Mouse (Mus musculus): ENCODE results near the gene Cic. TPM values are rescaled to one million over a fixed set of nuclear protein-coding genes. Genes with fewer than 3 reads are reported as not detected.

Cic gene
- 128 and 141 TPM in 2 replicates for polyA plus RNA-seq (2011; ENCODE audit: insufficient read depth, insufficient read length, low read depth, missing spikeins)

GRCm38 (mm10) chr7:25267301-25267750 is at the start of gene Cic:
TSS of gene Cic (plus strand) at chr7:25267704.
- H3K36me3 ChIP-seq (ENCODE audit: control insufficient read depth, insufficient read depth, low read length, poor library complexity, severe bottlenecking): no peaks in the 10 kb centered on the region
- peak within 1 kb of the TSS; percentile 70 for H3K27ac ChIP-seq (ENCODE audit: insufficient read depth, low read length)
- peaks cover 4% of the 10 kb centered on the region for H3K4me1 ChIP-seq (ENCODE audit: control insufficient read depth, insufficient read depth, low read length)
- no peaks in the 10 kb centered on the region for H3K27me3 ChIP-seq (ENCODE audit: control insufficient read depth, insufficient read depth, low read length, poor library complexity, severe bottlenecking)
- no peaks in the 10 kb centered on the region for H3K9me3 ChIP-seq (replicated peaks; ENCODE audit: control insufficient read depth, insufficient read depth, low read length, poor library complexity, severe bottlenecking)
- TF ChIP-seq CTCF (IDR thresholded peaks at IDR 0.05; ENCODE audit: low read depth, low read length) (no peak), POLR2A (IDR thresholded peaks at IDR 0.05; ENCODE audit: insufficient read depth, low read length) (peak; percentile 97), EP300 (IDR thresholded peaks at IDR 0.05; ENCODE audit: insufficient read depth, low read depth, low read length) (0 out of 2 replicates have a peak, but pooled peaks have one; percentile 18)
- H3K9ac ChIP-seq (ENCODE audit: low read depth, poor library complexity, severe bottlenecking): peak within 1 kb of the TSS; percentile 86
- peak within 1 kb of the TSS; percentile 78 for H3K4me3 ChIP-seq (ENCODE audit: low read depth, low read length)

- no peaks in the 10 kb centered on the region for H3K27me3 ChIP-seq (ENCODE audit: control insufficient read depth, insufficient read depth, low read length, poor library complexity, severe bottlenecking)
- H3K9ac ChIP-seq (ENCODE audit: low read depth, poor library complexity, severe bottlenecking): peak overlapping the region; percentile 43
- H3K36me3 ChIP-seq (ENCODE audit: control insufficient read depth, insufficient read depth, low read length, poor library complexity, severe bottlenecking): no peaks in the 10 kb centered on the region; the same call in 1 of the 2 replicates
- no peak overlapping the region for H3K27ac ChIP-seq (ENCODE audit: insufficient read depth, low read length)
- H3K4me1 ChIP-seq (ENCODE audit: control insufficient read depth, insufficient read depth, low read length): peaks cover 6% of the 10 kb centered on the region
- H3K4me3 ChIP-seq (ENCODE audit: low read depth, low read length): peak overlapping the region; percentile 87
- TF ChIP-seq POLR2A (IDR thresholded peaks at IDR 0.05; ENCODE audit: insufficient read depth, low read length): no peak
- TF ChIP-seq EP300 (IDR thresholded peaks at IDR 0.05; ENCODE audit: insufficient read depth, low read depth, low read length): no peak
- no peak for TF ChIP-seq CTCF (IDR thresholded peaks at IDR 0.05; ENCODE audit: low read depth, low read length)
- no peaks in the 10 kb centered on the region for H3K9me3 ChIP-seq (replicated peaks; ENCODE audit: control insufficient read depth, insufficient read depth, low read length, poor library complexity, severe bottlenecking)
These were observed 48.6 kb upstream of the Cic start for GRCm38 (mm10) chr7:25218705-25219415.

- H3K9me3 ChIP-seq (replicated peaks; ENCODE audit: control insufficient read depth, insufficient read depth, low read length, poor library complexity, severe bottlenecking): no peaks in the 10 kb centered on the region
- H3K9ac ChIP-seq (ENCODE audit: low read depth, poor library complexity, severe bottlenecking): peak overlapping the region; percentile 43
- H3K4me3 ChIP-seq (ENCODE audit: low read depth, low read length): peak overlapping the region; percentile 87
- H3K27ac ChIP-seq (ENCODE audit: insufficient read depth, low read length): peak overlapping the region; percentile 3; the same call in 1 of the 2 replicates
- TF ChIP-seq POLR2A (IDR thresholded peaks at IDR 0.05; ENCODE audit: insufficient read depth, low read length) (no peak), EP300 (IDR thresholded peaks at IDR 0.05; ENCODE audit: insufficient read depth, low read depth, low read length) (no peak), CTCF (IDR thresholded peaks at IDR 0.05; ENCODE audit: low read depth, low read length) (no peak)
- no peaks in the 10 kb centered on the region; the same call in 1 of the 2 replicates for H3K36me3 ChIP-seq (ENCODE audit: control insufficient read depth, insufficient read depth, low read length, poor library complexity, severe bottlenecking)
- peaks cover 6% of the 10 kb centered on the region for H3K4me1 ChIP-seq (ENCODE audit: control insufficient read depth, insufficient read depth, low read length)
- H3K27me3 ChIP-seq (ENCODE audit: control insufficient read depth, insufficient read depth, low read length, poor library complexity, severe bottlenecking): no peaks in the 10 kb centered on the region
These were observed 48.1 kb upstream of the Cic start for GRCm38 (mm10) chr7:25219416-25219750.

- H3K4me1 ChIP-seq (ENCODE audit: control insufficient read depth, insufficient read depth, low read length): peaks cover 6% of the 10 kb centered on the region
- TF ChIP-seq POLR2A (IDR thresholded peaks at IDR 0.05; ENCODE audit: insufficient read depth, low read length) (peak; percentile 10), CTCF (IDR thresholded peaks at IDR 0.05; ENCODE audit: low read depth, low read length) (no peak), EP300 (IDR thresholded peaks at IDR 0.05; ENCODE audit: insufficient read depth, low read depth, low read length) (no peak)
- peak overlapping the region; percentile 59 for H3K9ac ChIP-seq (ENCODE audit: low read depth, poor library complexity, severe bottlenecking)
These were observed 47.6 kb upstream of the Cic start for GRCm38 (mm10) chr7:25219756-25220456.

GRCm38 (mm10) chr7:25220457-25221101 is 46.9 kb upstream of the Cic start, which contains the start of gene Dedd2:
TSS of gene Dedd2 (minus strand) at chr7:25220615.
- Histone ChIP-seq H3K27ac (ENCODE audit: insufficient read depth, low read length) (peak within 1 kb of the TSS; percentile 55), H3K9me3 (replicated peaks; ENCODE audit: control insufficient read depth, insufficient read depth, low read length, poor library complexity, severe bottlenecking) (no peaks in the 10 kb centered on the region), H3K4me1 (ENCODE audit: control insufficient read depth, insufficient read depth, low read length) (peaks cover 4% of the 10 kb centered on the region), H3K27me3 (ENCODE audit: control insufficient read depth, insufficient read depth, low read length, poor library complexity, severe bottlenecking) (no peaks in the 10 kb centered on the region), H3K4me3 (ENCODE audit: low read depth, low read length) (peak within 1 kb of the TSS; percentile 87), H3K9ac (ENCODE audit: low read depth, poor library complexity, severe bottlenecking) (peak within 1 kb of the TSS; percentile 59), H3K36me3 (ENCODE audit: control insufficient read depth, insufficient read depth, low read length, poor library complexity, severe bottlenecking) (no peaks in the 10 kb centered on the region; the same call in 1 of the 2 replicates)
- TF ChIP-seq POLR2A (IDR thresholded peaks at IDR 0.05; ENCODE audit: insufficient read depth, low read length): no peak
- no peak for TF ChIP-seq CTCF (IDR thresholded peaks at IDR 0.05; ENCODE audit: low read depth, low read length)
- no peak for TF ChIP-seq EP300 (IDR thresholded peaks at IDR 0.05; ENCODE audit: insufficient read depth, low read depth, low read length)

More at GRCm38 (mm10) chr7:25219756-25220456, 47.6 kb upstream of the Cic start:
- H3K27ac ChIP-seq (ENCODE audit: insufficient read depth, low read length): peak overlapping the region; percentile 55
- H3K27me3 ChIP-seq (ENCODE audit: control insufficient read depth, insufficient read depth, low read length, poor library complexity, severe bottlenecking): no peaks in the 10 kb centered on the region
- H3K4me3 ChIP-seq (ENCODE audit: low read depth, low read length): peak overlapping the region; percentile 87
- no peaks in the 10 kb centered on the region for H3K9me3 ChIP-seq (replicated peaks; ENCODE audit: control insufficient read depth, insufficient read depth, low read length, poor library complexity, severe bottlenecking)
- H3K36me3 ChIP-seq (ENCODE audit: control insufficient read depth, insufficient read depth, low read length, poor library complexity, severe bottlenecking): no peaks in the 10 kb centered on the region; the same call in 1 of the 2 replicates
